Mouse (Mus musculus): ENCODE results near the gene Gm21488. TPM values are rescaled to one million over a fixed set of nuclear protein-coding genes. Genes with fewer than 3 reads are reported as not detected.
"Not testable (repeated sequence)": the region's sequence is repeated elsewhere in the genome, so short reads cannot be mapped to it uniquely, and the experiment has no call there.

Gene Gm21488
- not detected for total RNA-seq (2021)
- long read RNA-seq, experiment 1: 0 reads
- long read RNA-seq, experiment 2: 0 reads

- DNase-seq (ENCODE audit: low spot score): not testable (repeated sequence)
Observed at GRCm38 (mm10) chrY:27521820-27522219, at the start of gene Gm21488. Gene Gm21488, minus strand, starts transcription at chrY:27521920.

Data from gastrocnemius, adult 18-20 months (tissue).